Mouse (Mus musculus): ENCODE results near the gene Morf4l2.

Morf4l2 gene

GRCm38 (mm10) chrX:136743459-136743858 is at the start of gene Morf4l2:
Morf4l2 (minus strand) TSS chrX:136743690.
- no peak for TF ChIP-seq NANOG (IDR thresholded peaks at IDR 0.05; ENCODE audit: borderline replicate concordance, low read length)
- TF ChIP-seq CTCF (conservative IDR thresholded peaks at IDR 0.05; ENCODE audit: low read length) = no peak
- TF ChIP-seq POU5F1 (IDR thresholded peaks at IDR 0.05; ENCODE audit: borderline replicate concordance, low read length) = no peak
- H3K27me3 ChIP-seq (ENCODE audit: insufficient read depth, low read length) = no peaks in the 10 kb centered on the region
- H3K4me1 ChIP-seq (replicated peaks; ENCODE audit: low read depth, low read length) = peaks cover 16% of the 10 kb centered on the region; the same call in 1 of the 2 replicates
- H3K36me3 ChIP-seq (ENCODE audit: insufficient read depth, low read length) = peaks cover 33% of the 10 kb centered on the region
- H3K4me3 ChIP-seq (replicated peaks; ENCODE audit: low read length) = peak within 1 kb of the TSS; percentile 77
- no peaks in the 10 kb centered on the region for H3K9me3 ChIP-seq (ENCODE audit: low read length)

- no peaks in the 10 kb centered on the region for H3K9me3 ChIP-seq (ENCODE audit: low read length)
- H3K27me3 ChIP-seq (ENCODE audit: insufficient read depth, low read length) = no peaks in the 10 kb centered on the region
- TF ChIP-seq CTCF (conservative IDR thresholded peaks at IDR 0.05; ENCODE audit: low read length) = no peak
- no peak for TF ChIP-seq POU5F1 (IDR thresholded peaks at IDR 0.05; ENCODE audit: borderline replicate concordance, low read length)
- TF ChIP-seq NANOG (IDR thresholded peaks at IDR 0.05; ENCODE audit: borderline replicate concordance, low read length) = no peak
Observed at GRCm38 (mm10) chrX:136789446-136789845, 46.0 kb upstream of the Morf4l2 start.

GRCm38 (mm10) chrX:136780041-136780440 is 36.6 kb upstream of the Morf4l2 start, which contains the start of gene Glra4:
Glra4 (minus strand) TSS chrX:136780141.
- TF ChIP-seq CTCF (conservative IDR thresholded peaks at IDR 0.05; ENCODE audit: low read length) = no peak
- TF ChIP-seq NANOG (IDR thresholded peaks at IDR 0.05; ENCODE audit: borderline replicate concordance, low read length) = no peak
- H3K36me3 ChIP-seq (ENCODE audit: insufficient read depth, low read length) = peaks cover 20% of the 10 kb centered on the region
- H3K4me1 ChIP-seq (replicated peaks; ENCODE audit: low read depth, low read length) = no peaks in the 10 kb centered on the region
- H3K27me3 ChIP-seq (ENCODE audit: insufficient read depth, low read length) = no peaks in the 10 kb centered on the region
- no peaks in the 10 kb centered on the region for H3K9me3 ChIP-seq (ENCODE audit: low read length)
- no peak within 1 kb of the TSS for H3K4me3 ChIP-seq (replicated peaks; ENCODE audit: low read length)

More at GRCm38 (mm10) chrX:136789446-136789845, 46.0 kb upstream of the Morf4l2 start:
- Histone ChIP-seq H3K4me1 (replicated peaks; ENCODE audit: low read depth, low read length) (peaks cover 27% of the 10 kb centered on the region), H3K36me3 (ENCODE audit: insufficient read depth, low read length) (peaks cover 56% of the 10 kb centered on the region), H3K4me3 (replicated peaks; ENCODE audit: low read length) (no peak overlapping the region)

- Histone ChIP-seq H3K9me3 (ENCODE audit: low read length) (no peaks in the 10 kb centered on the region), H3K4me3 (replicated peaks; ENCODE audit: low read length) (no peak overlapping the region), H3K27me3 (ENCODE audit: insufficient read depth, low read length) (no peaks in the 10 kb centered on the region), H3K36me3 (ENCODE audit: insufficient read depth, low read length) (peaks cover 26% of the 10 kb centered on the region), H3K4me1 (replicated peaks; ENCODE audit: low read depth, low read length) (no peaks in the 10 kb centered on the region)
- TF ChIP-seq NANOG (IDR thresholded peaks at IDR 0.05; ENCODE audit: borderline replicate concordance, low read length) (no peak), CTCF (conservative IDR thresholded peaks at IDR 0.05; ENCODE audit: low read length) (no peak), POU5F1 (IDR thresholded peaks at IDR 0.05; ENCODE audit: borderline replicate concordance, low read length) (no peak)
Observed at GRCm38 (mm10) chrX:136779262-136779661, 35.8 kb upstream of the Morf4l2 start.

- Histone ChIP-seq H3K4me1 (replicated peaks; ENCODE audit: low read depth, low read length) (no peaks in the 10 kb centered on the region), H3K4me3 (replicated peaks; ENCODE audit: low read length) (no peak overlapping the region), H3K36me3 (ENCODE audit: insufficient read depth, low read length) (peaks cover 29% of the 10 kb centered on the region), H3K9me3 (ENCODE audit: low read length) (no peaks in the 10 kb centered on the region), H3K27me3 (ENCODE audit: insufficient read depth, low read length) (no peaks in the 10 kb centered on the region)
- TF ChIP-seq CTCF (conservative IDR thresholded peaks at IDR 0.05; ENCODE audit: low read length) = no peak
- no peak for TF ChIP-seq NANOG (IDR thresholded peaks at IDR 0.05; ENCODE audit: borderline replicate concordance, low read length)
- TF ChIP-seq POU5F1 (IDR thresholded peaks at IDR 0.05; ENCODE audit: borderline replicate concordance, low read length) = no peak
Observed at GRCm38 (mm10) chrX:136778046-136778445, 34.6 kb upstream of the Morf4l2 start.

- no peak for TF ChIP-seq NANOG (IDR thresholded peaks at IDR 0.05; ENCODE audit: borderline replicate concordance, low read length)
- TF ChIP-seq POU5F1 (IDR thresholded peaks at IDR 0.05; ENCODE audit: borderline replicate concordance, low read length) = no peak
- no peak for TF ChIP-seq CTCF (conservative IDR thresholded peaks at IDR 0.05; ENCODE audit: low read length)
- H3K9me3 ChIP-seq (ENCODE audit: low read length) = no peaks in the 10 kb centered on the region
- H3K27me3 ChIP-seq (ENCODE audit: insufficient read depth, low read length) = no peaks in the 10 kb centered on the region
- peaks cover 36% of the 10 kb centered on the region for H3K36me3 ChIP-seq (ENCODE audit: insufficient read depth, low read length)
- H3K4me1 ChIP-seq (replicated peaks; ENCODE audit: low read depth, low read length) = no peaks in the 10 kb centered on the region
- no peak overlapping the region for H3K4me3 ChIP-seq (replicated peaks; ENCODE audit: low read length)
Observed at GRCm38 (mm10) chrX:136773035-136773434, 29.5 kb upstream of the Morf4l2 start.

- no peaks in the 10 kb centered on the region for H3K4me1 ChIP-seq (replicated peaks; ENCODE audit: low read depth, low read length)
- no peaks in the 10 kb centered on the region for H3K27me3 ChIP-seq (ENCODE audit: insufficient read depth, low read length)
- no peak overlapping the region for H3K4me3 ChIP-seq (replicated peaks; ENCODE audit: low read length)
- no peak for TF ChIP-seq POU5F1 (IDR thresholded peaks at IDR 0.05; ENCODE audit: borderline replicate concordance, low read length)
- TF ChIP-seq CTCF (conservative IDR thresholded peaks at IDR 0.05; ENCODE audit: low read length) = peak; percentile 23
- TF ChIP-seq NANOG (IDR thresholded peaks at IDR 0.05; ENCODE audit: borderline replicate concordance, low read length) = no peak
- H3K9me3 ChIP-seq (ENCODE audit: low read length) = no peaks in the 10 kb centered on the region
- H3K36me3 ChIP-seq (ENCODE audit: insufficient read depth, low read length) = peaks cover 70% of the 10 kb centered on the region
Observed at GRCm38 (mm10) chrX:136761103-136762074, 17.9 kb upstream of the Morf4l2 start.

- Histone ChIP-seq H3K27me3 (ENCODE audit: insufficient read depth, low read length) (no peaks in the 10 kb centered on the region), H3K4me3 (replicated peaks; ENCODE audit: low read length) (no peak overlapping the region), H3K36me3 (ENCODE audit: insufficient read depth, low read length) (peaks cover 47% of the 10 kb centered on the region), H3K9me3 (ENCODE audit: low read length) (no peaks in the 10 kb centered on the region), H3K4me1 (replicated peaks; ENCODE audit: low read depth, low read length) (no peaks in the 10 kb centered on the region)
- TF ChIP-seq NANOG (IDR thresholded peaks at IDR 0.05; ENCODE audit: borderline replicate concordance, low read length) = no peak
Observed at GRCm38 (mm10) chrX:136755464-136755863, 12.0 kb upstream of the Morf4l2 start.

All from E14TG2a.4 (cell line).